Mouse (Mus musculus) spleen, postnatal 36 days (tissue): Measurements from ENCODE around the gene Apbb1ip.

Source experiments
- DNase-seq, 2 experiments: peaks; one replicate each; pipeline ENCODE4 v3.0.0; 2022; ENCODE audit warnings: low spot score in 2 of 2, mixed read lengths in 1 of 2

Gene Apbb1ip

DNA sequence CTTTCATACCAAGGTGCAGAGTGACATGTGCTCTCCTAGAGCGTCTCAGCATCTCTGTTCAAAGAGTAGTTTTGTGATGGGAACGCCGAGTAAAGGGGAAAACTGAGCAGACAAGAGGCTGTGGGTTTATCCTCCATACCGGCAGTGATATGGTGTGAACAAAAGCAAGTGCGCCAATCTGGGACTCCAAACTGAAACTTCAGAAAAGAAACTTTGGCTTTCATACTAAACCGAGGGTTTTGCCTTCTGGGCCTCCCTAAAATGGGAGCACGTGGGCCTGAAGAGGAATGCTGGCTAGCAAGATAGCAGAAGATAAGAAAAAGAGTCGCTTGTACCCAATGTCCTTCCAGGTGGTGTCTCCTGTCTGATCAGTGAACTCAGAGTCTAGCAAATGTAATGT is 1.3 kb downstream of the Apbb1ip start:
- peak; percentile 24 to 38 for DNase-seq

DNA sequence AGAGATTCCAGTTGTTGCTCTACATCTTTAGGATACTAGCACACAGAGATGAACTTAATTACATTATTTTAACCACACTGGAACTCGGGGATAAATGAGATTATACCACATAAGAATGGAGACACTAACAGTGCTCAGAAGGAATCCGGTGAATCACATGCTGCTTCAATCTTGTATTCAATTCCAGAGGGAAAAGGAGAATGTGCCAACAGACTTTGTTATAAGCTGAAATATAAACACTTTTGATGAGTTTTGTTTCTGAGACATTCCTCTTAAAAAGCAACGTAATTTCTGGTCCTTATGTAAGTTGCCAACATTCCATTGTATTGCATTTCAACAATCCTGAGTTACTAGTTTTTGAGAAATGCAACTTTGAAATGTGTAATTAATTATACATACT is 1.8 kb downstream of the Apbb1ip start:
- DNase-seq = no peak

GRCm38 (mm10) chr2:22776568-22777230 is 2.8 kb downstream of the Apbb1ip start:
- DNase-seq = no peak

- no peak for DNase-seq
Observed at GRCm38 (mm10) chr2:22777757-22778156, 3.9 kb downstream of the Apbb1ip start.

GRCm38 (mm10) chr2:22780884-22781283 is 7.0 kb downstream of the Apbb1ip start:
- no peak for DNase-seq

- no peak for DNase-seq
Observed at GRCm38 (mm10) chr2:22781387-22782009, 7.6 kb downstream of the Apbb1ip start.

- no peak for DNase-seq
Observed at GRCm38 (mm10) chr2:22782057-22782456, 8.2 kb downstream of the Apbb1ip start.

GRCm38 (mm10) chr2:22783137-22783638 is 9.3 kb downstream of the Apbb1ip start:
- DNase-seq = no peak

GRCm38 (mm10) chr2:22784186-22784585 is 10.3 kb downstream of the Apbb1ip start:
- peak; percentile 82 to 84 for DNase-seq

- DNase-seq = peak in 1 of 2 experiments; percentile 9
Observed at GRCm38 (mm10) chr2:22784771-22785170, 10.9 kb downstream of the Apbb1ip start.

DNA sequence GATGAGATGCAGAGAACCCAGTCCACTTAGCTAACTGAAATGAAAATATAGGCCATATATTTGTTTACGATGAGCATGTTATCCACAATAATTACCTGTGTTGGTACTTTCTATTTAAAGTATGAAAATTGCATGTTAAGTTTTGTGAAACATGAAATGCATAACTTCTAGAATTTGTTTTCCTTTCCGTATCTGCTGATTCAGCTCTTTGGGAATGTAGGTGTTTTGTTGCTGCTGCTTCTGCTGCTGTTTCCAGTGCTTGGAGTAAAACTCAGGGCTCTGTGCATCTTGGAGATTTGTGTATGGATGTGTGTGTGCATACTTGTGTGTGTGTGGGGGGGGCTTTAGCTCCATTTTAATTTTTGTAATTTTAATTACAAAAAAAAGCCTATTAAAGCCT is 14.8 kb downstream of the Apbb1ip start:
- no peak for DNase-seq

DNA sequence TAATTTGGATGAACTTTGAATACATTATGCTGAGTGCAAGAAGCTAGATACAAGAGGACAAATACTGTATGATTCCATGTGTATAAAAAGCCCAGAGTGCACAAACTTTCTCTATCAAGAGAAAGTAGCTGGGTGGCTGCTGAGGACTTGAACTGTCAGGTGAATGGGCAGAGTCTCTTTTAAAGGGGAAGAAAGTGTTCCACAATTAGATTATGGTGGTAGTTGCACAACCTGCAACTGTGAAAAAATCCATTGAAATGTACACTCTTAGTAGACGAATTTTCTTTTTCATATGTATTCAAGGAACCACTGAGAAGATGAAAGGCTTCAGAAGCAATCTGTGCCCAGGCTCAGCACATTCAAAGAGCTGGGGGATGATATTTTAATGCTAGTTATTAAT is 15.7 kb downstream of the Apbb1ip start:
- DNase-seq = no peak

DNA sequence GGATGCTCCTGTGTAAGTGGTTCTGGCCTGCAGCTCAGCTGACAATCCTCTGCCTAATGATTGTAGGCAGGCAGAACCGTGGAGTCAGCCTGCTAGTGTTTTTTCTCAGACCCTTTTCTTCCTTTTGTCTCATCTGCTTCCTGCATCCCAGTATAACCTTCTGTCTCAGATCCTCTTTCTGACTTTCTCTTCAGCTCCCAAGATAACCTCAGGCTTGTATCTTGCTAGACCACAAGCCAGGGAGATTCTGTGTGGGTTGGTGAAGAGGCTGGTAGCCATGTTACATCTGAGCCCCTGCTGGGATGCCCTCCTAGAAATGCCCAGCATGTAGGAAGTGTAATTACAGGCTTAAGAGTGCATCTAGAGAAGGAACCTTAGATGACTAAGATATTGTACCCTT is 16.5 kb downstream of the Apbb1ip start:
- DNase-seq = peak in 1 of 2 experiments; percentile 5

DNA sequence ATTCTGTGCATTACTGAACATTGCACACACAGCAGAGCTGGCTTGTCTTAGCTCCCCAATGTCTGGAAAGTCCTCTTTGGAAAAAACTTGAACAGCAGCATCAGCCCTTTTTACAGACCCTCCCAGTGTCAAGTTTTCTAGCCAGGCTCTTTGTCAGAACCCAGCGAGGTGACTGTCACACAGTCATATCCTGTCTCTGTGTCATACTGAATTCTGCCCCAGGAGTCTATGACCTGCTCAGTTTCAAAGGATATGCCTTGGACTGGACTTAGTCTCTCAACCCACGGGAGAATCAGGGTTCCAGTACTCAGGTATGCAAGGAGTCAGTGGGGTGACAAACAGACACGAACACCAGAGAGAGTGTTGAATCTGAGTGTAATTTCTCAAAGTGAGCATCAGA is 21.2 kb downstream of the Apbb1ip start:
- DNase-seq = no peak

DNA sequence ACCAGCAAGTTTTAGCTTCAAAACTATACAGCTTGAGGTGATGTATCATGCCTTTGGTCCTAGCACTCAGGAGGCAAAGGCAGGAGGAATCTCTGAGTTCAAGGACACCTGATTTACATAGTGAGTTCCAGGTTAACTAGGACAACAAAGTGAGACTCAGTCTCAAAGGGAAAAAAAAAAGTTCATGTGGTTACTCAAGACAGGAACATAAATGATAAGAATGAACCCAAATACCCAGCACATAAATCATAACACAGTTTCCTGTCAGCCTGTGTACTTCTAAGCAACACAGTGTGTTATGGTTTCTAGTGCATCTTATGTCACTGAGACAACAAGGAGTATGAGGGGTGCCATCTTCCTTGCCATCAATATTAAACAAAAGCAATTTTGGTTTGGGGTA is 22.6 kb downstream of the Apbb1ip start:
- DNase-seq = no peak

DNA sequence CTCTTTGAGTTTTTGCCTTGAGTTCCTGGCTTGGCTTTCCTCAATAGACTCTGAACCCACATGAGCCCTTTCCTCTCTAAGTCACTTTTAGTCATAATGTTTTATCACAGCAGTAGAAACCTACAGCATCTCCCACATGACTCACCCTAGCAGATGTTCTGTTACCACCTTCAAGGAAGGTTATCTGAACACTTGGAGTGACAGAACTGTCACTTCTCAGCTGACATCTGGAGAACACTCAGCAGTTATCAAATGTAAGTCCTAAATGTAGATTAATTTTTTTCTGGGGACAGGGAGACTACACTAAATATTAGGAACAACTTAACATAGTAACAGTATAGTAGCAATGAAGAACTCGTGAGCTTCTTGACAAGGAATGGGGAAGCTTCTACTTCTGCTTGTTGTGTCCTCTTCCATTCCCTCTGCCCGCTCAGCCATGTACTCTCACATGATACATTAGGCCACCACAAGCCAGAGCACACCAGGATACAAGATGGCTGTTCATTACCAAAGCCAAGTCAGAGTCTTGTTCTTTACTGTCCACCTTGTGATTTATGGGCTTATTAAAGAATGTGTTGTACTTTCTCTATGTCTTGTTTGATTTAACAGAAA is 25.6 kb downstream of the Apbb1ip start:
- peak; percentile 41 to 55 for DNase-seq

GRCm38 (mm10) chr2:22805589-22805988 is 31.7 kb downstream of the Apbb1ip start:
- DNase-seq = peak; percentile 69 to 74

DNA sequence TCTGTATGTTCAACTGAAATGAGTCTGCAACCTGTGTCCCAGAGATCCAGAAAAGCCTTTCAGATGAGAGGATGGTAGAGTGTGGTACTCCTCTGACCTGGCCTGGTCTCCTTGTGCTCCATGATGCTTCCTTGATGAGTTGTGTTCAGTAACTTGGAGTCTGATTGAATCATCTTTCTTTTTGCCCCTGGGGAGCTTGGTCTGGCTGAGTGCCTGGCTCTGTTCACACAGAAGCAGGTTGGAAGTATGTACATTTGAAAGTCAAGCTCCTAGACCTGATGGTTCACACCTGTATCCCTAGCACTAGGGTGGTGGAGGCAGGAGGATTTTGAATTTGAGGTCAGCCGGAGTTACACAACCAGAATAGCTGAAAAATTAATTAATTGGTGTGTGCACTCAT is 32.7 kb downstream of the Apbb1ip start:
- DNase-seq = no peak

GRCm38 (mm10) chr2:22807312-22807711 is 33.4 kb downstream of the Apbb1ip start:
- peak; percentile 81 to 83 for DNase-seq

GRCm38 (mm10) chr2:22810851-22811250 is 37.0 kb downstream of the Apbb1ip start:
- peak; percentile 44 to 57 for DNase-seq

GRCm38 (mm10) chr2:22811466-22811865 is 37.6 kb downstream of the Apbb1ip start:
- no peak for DNase-seq

DNA sequence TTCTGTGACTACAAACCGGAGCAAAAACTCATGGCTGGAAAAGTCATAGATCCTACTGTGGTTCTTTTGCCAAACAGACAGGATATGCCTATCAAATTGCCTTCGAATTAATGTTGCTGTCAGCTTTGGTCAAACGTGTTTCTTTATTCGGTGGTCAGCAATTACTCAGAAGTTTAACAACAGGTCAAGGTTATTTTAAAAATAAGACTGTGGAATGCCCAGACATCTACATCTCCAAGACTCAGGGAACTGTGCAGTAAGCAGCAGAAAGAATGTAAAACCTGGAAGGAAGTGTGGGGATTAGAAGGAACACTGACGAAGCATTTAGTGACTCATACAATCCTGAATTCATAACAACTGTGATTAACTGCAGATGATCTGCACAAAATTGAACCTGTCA is 40.0 kb downstream of the Apbb1ip start:
- no peak for DNase-seq

DNA sequence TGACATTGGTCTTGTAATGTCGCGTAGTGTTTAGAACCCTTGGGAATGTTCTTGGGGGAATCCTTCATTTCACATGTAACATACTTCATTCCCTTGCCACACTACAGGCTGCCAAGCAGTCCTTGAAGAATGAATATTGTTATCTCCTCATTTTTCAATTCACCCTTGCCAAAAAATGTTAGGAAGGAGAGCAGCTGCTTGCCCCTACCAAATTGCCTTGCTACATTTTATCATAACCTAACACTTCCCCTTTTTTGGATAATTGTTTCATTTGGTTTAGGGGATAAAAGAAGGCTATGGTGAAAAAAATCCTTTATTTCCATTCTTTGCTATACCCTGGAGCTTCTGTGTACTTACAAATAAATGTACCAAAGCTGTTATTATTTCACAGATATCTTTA is 41.8 kb downstream of the Apbb1ip start:
- no peak for DNase-seq
